Comparison of ENCODE assay signal across 8 mouse cellular contexts in genomic region chr7:127773664-127774384, GRCm38 (mm10). TPM values are rescaled to one million over a fixed set of nuclear protein-coding genes. Genes with fewer than 3 reads are reported as not detected.
DNase-seq lines count a peak whose midpoint lies in the region; ATAC-seq and TF ChIP-seq lines count a peak whose summit lies in the region.

No protein-coding gene starts in this region.

- H3K4me2 ChIP-seq in forebrain, embryonic 12.5 days: no peak overlapping the region
- H3K4me2 ChIP-seq in liver, postnatal 0 days (ENCODE audit: low read depth, low read length): no peak overlapping the region

- 44% methylated on average over 9 of the region's 9 CpGs for WGBS in forebrain, embryonic 10.5 days
- WGBS in forebrain, embryonic 12.5 days: 44% methylated on average over 9 of the region's 9 CpGs
- WGBS in liver, postnatal 0 days (ENCODE audit: insufficient replicate concordance): 38% methylated on average over 9 of the region's 9 CpGs

- peaks cover 5% of the 10 kb centered on the region for H3K36me3 ChIP-seq in forebrain, embryonic 10.5 days (replicated peaks)
- H3K36me3 ChIP-seq in forebrain, embryonic 12.5 days (replicated peaks): peaks cover 5% of the 10 kb centered on the region; the same call in 1 of the 2 replicates
- no peaks in the 10 kb centered on the region for H3K36me3 ChIP-seq in liver, postnatal 0 days (replicated peaks; ENCODE audit: insufficient read depth, low read length)

- TF ChIP-seq POLR2A in bone marrow macrophage, adult 2 months (IDR thresholded peaks at IDR 0.05; ENCODE audit: borderline replicate concordance, low read depth, low read length): no peak
- TF ChIP-seq POLR2A in embryonic fibroblast, embryonic 13.5 days (IDR thresholded peaks at IDR 0.05; ENCODE audit: low read depth, low read length): no peak; the same call in none of the 2 replicates

- ATAC-seq in forebrain, embryonic 12.5 days (ENCODE audit: low FRiP score): no peak
- ATAC-seq in liver, postnatal 0 days: no peak

- H3K27ac ChIP-seq in forebrain, embryonic 10.5 days: no peak overlapping the region
- H3K27ac ChIP-seq in forebrain, embryonic 12.5 days: no peak overlapping the region
- no peak overlapping the region for H3K27ac ChIP-seq in bone marrow macrophage, adult 2 months (ENCODE audit: insufficient read depth, low read depth, low read length)
- no peak overlapping the region for H3K27ac ChIP-seq in embryonic fibroblast, embryonic 13.5 days (ENCODE audit: insufficient read depth, low read length)
- H3K27ac ChIP-seq in liver, postnatal 0 days (ENCODE audit: low read depth): no peak overlapping the region; the same call in 1 of the 2 replicates

- peak; percentile 43 for DNase-seq in forebrain, embryonic 10.5 days (ENCODE audit: extremely low spot score, low spot score)
- DNase-seq in B cell, adult 2 months: peak; percentile 80 to 81
- peak; percentile 62 to 78 for DNase-seq in kidney, adult 8-10 months
- peak; percentile 86 for DNase-seq in liver, postnatal 0 days
- peak; percentile 63 for DNase-seq in skeletal muscle tissue, adult 2 months (ENCODE audit: low read depth, low spot score)

- H3K27me3 ChIP-seq in forebrain, embryonic 10.5 days (ENCODE audit: poor library complexity, severe bottlenecking): no peaks in the 10 kb centered on the region
- no peaks in the 10 kb centered on the region for H3K27me3 ChIP-seq in forebrain, embryonic 12.5 days
- no peaks in the 10 kb centered on the region for H3K27me3 ChIP-seq in liver, postnatal 0 days (ENCODE audit: insufficient read depth, low read length)

- TF ChIP-seq CTCF in bone marrow macrophage, adult 2 months (IDR thresholded peaks at IDR 0.05; ENCODE audit: low read depth, low read length): peak; percentile 51
- TF ChIP-seq CTCF in embryonic fibroblast, embryonic 13.5 days (IDR thresholded peaks at IDR 0.05; ENCODE audit: borderline replicate concordance, insufficient read depth, low read length): peak; percentile 64
- peak; percentile 95 for TF ChIP-seq CTCF in liver, postnatal 0 days (IDR thresholded peaks at IDR 0.05; ENCODE audit: low read depth)

- no peak for TF ChIP-seq EP300 in liver, postnatal 0 days (IDR thresholded peaks at IDR 0.05; ENCODE audit: low read depth)

- peaks cover 43% of the 10 kb centered on the region for H3K4me1 ChIP-seq in forebrain, embryonic 10.5 days
- peaks cover 32% of the 10 kb centered on the region for H3K4me1 ChIP-seq in forebrain, embryonic 12.5 days
- H3K4me1 ChIP-seq in bone marrow macrophage, adult 2 months (ENCODE audit: control insufficient read depth, insufficient read depth, low read length): peaks cover 20% of the 10 kb centered on the region
- H3K4me1 ChIP-seq in embryonic fibroblast, embryonic 13.5 days (ENCODE audit: control insufficient read depth, insufficient read depth, low read length): no peaks in the 10 kb centered on the region; the same call in none of the 2 replicates
- peaks cover 29% of the 10 kb centered on the region for H3K4me1 ChIP-seq in liver, postnatal 0 days (ENCODE audit: insufficient read depth)

- H3K9ac ChIP-seq in forebrain, embryonic 12.5 days: no peak overlapping the region
- no peak overlapping the region for H3K9ac ChIP-seq in liver, postnatal 0 days (replicated peaks)

- no peaks in the 10 kb centered on the region for H3K9me3 ChIP-seq in forebrain, embryonic 10.5 days
- H3K9me3 ChIP-seq in forebrain, embryonic 12.5 days: no peaks in the 10 kb centered on the region
- H3K9me3 ChIP-seq in liver, postnatal 0 days (ENCODE audit: low read length): no peaks in the 10 kb centered on the region

- no peak overlapping the region for H3K4me3 ChIP-seq in forebrain, embryonic 10.5 days
- no peak overlapping the region for H3K4me3 ChIP-seq in forebrain, embryonic 12.5 days (replicated peaks)
- no peak overlapping the region for H3K4me3 ChIP-seq in bone marrow macrophage, adult 2 months (ENCODE audit: insufficient read depth, low read length)
- H3K4me3 ChIP-seq in embryonic fibroblast, embryonic 13.5 days (ENCODE audit: insufficient read depth, low read length): no peak overlapping the region
- H3K4me3 ChIP-seq in liver, postnatal 0 days (ENCODE audit: low read depth, low read length): no peak overlapping the region

RNA-seq across cellular contexts. Expression of gene Setd1a, which starts 2.6 kb away (rescaled TPM):
- 16.0 and 17.1 TPM in 2 replicates for polyA plus RNA-seq in forebrain, embryonic 10.5 days (2016; fragmentation: Nextera tagmentation; extraction: Ambion mirVana)
- polyA plus RNA-seq in forebrain, embryonic 12.5 days (2016; fragmentation: Nextera tagmentation; extraction: Ambion mirVana): 21.7 and 25.5 TPM in 2 replicates
- 28.2 and 30.1 TPM in 2 replicates for polyA plus RNA-seq in bone marrow macrophage, adult 2 months (2012; ENCODE audit: insufficient read depth, insufficient read length, missing spikeins)
- polyA plus RNA-seq in embryonic fibroblast, embryonic 13.5 days (2011; ENCODE audit: insufficient read length, low read depth, missing spikeins): 29.3 and 33.8 TPM in 2 replicates
- 5.5 and 7.3 TPM in 2 replicates for polyA plus RNA-seq in liver, postnatal 0 days (2015; fragmentation: Nextera tagmentation; extraction: Ambion mirVana)

RNA-seq across cellular contexts. Expression of gene Orai3, which starts 4.2 kb away (rescaled TPM):
- 8.4 and 9.8 TPM in 2 replicates for polyA plus RNA-seq in forebrain, embryonic 10.5 days (2016; fragmentation: Nextera tagmentation; extraction: Ambion mirVana)
- polyA plus RNA-seq in forebrain, embryonic 12.5 days (2016; fragmentation: Nextera tagmentation; extraction: Ambion mirVana): 5.7 and 6.0 TPM in 2 replicates
- 44.2 and 45.8 TPM in 2 replicates for polyA plus RNA-seq in bone marrow macrophage, adult 2 months (2012; ENCODE audit: insufficient read depth, insufficient read length, missing spikeins)
- polyA plus RNA-seq in embryonic fibroblast, embryonic 13.5 days (2011; ENCODE audit: insufficient read length, low read depth, missing spikeins): 19.8 and 23.3 TPM in 2 replicates
- polyA plus RNA-seq in liver, postnatal 0 days (2015; fragmentation: Nextera tagmentation; extraction: Ambion mirVana): 19.2 and 21.1 TPM in 2 replicates

RNA-seq across cellular contexts. Expression of gene Gm49388, which starts 11.6 kb away (rescaled TPM):
- not detected in 2 replicates for polyA plus RNA-seq in forebrain, embryonic 10.5 days (2016; fragmentation: Nextera tagmentation; extraction: Ambion mirVana)
- polyA plus RNA-seq in forebrain, embryonic 12.5 days (2016; fragmentation: Nextera tagmentation; extraction: Ambion mirVana): not detected in 2 replicates
- polyA plus RNA-seq in bone marrow macrophage, adult 2 months (2012; ENCODE audit: insufficient read depth, insufficient read length, missing spikeins): not detected in 2 replicates
- not detected in 2 replicates for polyA plus RNA-seq in embryonic fibroblast, embryonic 13.5 days (2011; ENCODE audit: insufficient read length, low read depth, missing spikeins)
- 0.26 TPM in 1 of 2 replicates, not detected in the other for polyA plus RNA-seq in liver, postnatal 0 days (2015; fragmentation: Nextera tagmentation; extraction: Ambion mirVana)

RNA-seq across cellular contexts. Expression of gene Hsd3b7, which starts 26.6 kb away (rescaled TPM):
- 5.4 and 5.8 TPM in 2 replicates for polyA plus RNA-seq in forebrain, embryonic 10.5 days (2016; fragmentation: Nextera tagmentation; extraction: Ambion mirVana)
- 7.3 and 7.6 TPM in 2 replicates for polyA plus RNA-seq in forebrain, embryonic 12.5 days (2016; fragmentation: Nextera tagmentation; extraction: Ambion mirVana)
- polyA plus RNA-seq in bone marrow macrophage, adult 2 months (2012; ENCODE audit: insufficient read depth, insufficient read length, missing spikeins): 43.4 and 47.9 TPM in 2 replicates
- 8.0 and 9.4 TPM in 2 replicates for polyA plus RNA-seq in embryonic fibroblast, embryonic 13.5 days (2011; ENCODE audit: insufficient read length, low read depth, missing spikeins)
- 218 and 224 TPM in 2 replicates for polyA plus RNA-seq in liver, postnatal 0 days (2015; fragmentation: Nextera tagmentation; extraction: Ambion mirVana)

RNA-seq across cellular contexts. Expression of gene Fbxl19, which starts 29.5 kb away (rescaled TPM):
- polyA plus RNA-seq in forebrain, embryonic 10.5 days (2016; fragmentation: Nextera tagmentation; extraction: Ambion mirVana): 7.6 and 8.2 TPM in 2 replicates
- 9.0 and 10.3 TPM in 2 replicates for polyA plus RNA-seq in forebrain, embryonic 12.5 days (2016; fragmentation: Nextera tagmentation; extraction: Ambion mirVana)
- 11.9 and 16.5 TPM in 2 replicates for polyA plus RNA-seq in bone marrow macrophage, adult 2 months (2012; ENCODE audit: insufficient read depth, insufficient read length, missing spikeins)
- polyA plus RNA-seq in embryonic fibroblast, embryonic 13.5 days (2011; ENCODE audit: insufficient read length, low read depth, missing spikeins): 16.0 and 17.8 TPM in 2 replicates
- 1.6 and 1.9 TPM in 2 replicates for polyA plus RNA-seq in liver, postnatal 0 days (2015; fragmentation: Nextera tagmentation; extraction: Ambion mirVana)
